Mouse (Mus musculus): Measurements from ENCODE around the gene Utp6.
"Not testable (repeated sequence)": the region's sequence is repeated elsewhere in the genome, so short reads cannot be mapped to it uniquely, and the experiment has no call there.

Gene Utp6

DNA sequence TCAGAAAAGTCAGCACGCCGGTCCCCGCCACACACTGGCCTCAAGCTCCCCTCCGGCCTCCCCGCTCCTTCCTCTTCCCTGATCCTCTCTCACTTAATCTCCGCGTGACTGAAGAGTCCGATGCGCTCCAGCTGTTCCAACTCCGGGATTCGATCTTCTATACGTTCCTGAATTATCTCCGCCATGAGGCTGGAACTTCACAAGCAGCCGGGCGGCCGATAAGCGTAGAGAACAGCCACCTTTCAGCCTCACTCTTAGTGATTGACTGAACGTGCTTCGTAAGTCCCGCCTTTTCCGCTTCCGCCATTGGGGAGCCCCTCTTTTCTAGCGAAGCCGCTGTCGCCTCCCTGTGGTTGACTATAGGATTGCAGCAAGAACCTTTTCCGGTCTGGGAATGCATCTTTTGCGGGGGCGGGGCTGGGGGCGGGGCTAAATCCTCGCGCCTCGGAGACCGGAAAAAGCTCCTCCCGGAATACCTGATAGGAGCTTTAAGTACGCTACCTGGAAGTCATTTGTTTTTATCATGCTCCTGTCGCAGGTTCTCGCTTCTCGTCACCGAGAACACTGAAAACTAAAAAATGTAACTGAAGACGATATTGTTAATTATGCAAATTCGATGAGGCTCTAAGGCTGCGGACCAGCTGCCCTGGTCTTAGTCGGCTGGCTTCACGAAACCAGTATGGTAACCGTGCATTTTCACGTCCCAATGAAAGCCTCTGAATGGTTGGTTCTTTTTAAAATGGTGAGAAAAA is at the start of gene Utp6:
Gene Utp6, minus strand, starts transcription at position 266 of the 752 bp plus-strand sequence.
- peak; percentile 98 to 100 for DNase-seq

DNA sequence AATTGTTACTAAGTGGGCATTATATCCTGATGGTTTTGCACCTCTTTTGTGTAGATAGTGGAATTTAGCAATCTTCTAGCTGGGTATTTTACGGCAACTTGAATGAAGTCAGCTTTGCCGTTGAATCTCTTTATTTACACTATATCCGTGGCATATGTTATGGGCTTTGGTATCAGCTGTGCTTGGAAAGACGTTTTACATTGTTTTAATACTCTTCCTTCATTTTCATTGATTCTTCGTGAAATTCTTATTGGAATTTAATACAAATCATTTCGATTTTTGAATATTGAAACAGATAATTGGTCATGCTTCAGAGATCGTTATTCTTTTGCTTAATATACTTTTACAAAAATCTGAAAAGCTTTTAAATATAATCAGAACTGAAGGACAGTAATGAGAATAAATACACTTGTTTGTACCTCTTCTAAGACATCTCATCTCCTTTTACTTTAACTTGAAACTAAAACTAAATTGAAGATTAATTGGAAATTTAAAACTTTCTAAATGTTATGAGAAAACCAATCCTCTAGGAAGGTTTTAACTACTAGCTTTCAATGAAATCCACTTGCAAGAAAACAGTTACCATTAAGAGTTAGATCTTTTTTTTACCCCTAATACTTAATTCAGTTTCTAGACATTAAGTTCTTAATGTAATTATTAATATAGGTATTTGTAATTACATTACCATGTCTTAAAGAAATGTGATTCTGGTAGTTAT is 32.2 kb upstream of the Utp6 start:
- no peak for DNase-seq

DNA sequence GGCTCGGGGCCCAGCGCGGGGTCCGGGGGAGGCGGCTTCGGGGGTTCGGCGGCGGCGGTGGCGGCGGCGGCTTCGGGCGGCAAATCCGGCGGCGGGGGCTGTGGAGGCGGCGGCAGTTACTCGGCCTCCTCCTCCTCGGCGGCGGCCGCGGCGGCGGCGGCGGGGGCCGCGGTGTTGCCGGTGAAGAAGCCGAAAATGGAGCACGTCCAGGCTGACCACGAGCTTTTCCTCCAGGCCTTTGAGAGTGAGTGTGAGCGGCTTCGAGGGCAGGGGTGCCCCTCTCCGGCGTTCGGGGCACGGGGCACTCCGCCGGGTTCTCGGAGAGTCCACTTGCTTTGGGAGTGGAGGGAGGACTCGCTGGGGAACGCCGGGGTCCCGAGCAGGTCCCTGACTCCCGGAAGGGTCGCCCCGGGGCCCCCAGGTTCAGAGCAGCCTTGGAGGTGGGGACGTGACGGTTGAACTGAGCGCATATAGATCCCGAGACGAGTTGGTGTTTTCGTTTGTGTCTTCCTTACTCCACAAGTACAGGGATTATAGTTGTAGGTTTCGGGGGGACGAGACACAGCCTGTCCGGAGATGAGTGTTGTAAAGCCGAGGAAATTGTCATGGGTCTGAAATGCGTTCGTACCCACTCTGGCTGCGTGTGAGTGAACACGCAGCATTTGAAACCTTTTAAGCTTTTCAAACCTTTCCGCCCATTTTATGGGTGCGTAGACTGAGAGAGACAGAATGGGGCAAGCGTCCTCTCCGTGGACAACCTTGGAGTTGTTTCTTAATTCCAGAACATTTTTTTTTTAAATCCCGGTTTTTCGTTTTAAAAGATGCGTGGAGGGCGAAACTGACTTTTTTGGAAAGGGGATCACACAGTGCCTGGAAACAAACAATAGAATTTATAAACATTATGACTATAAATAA is 31.4 kb upstream of the Utp6 start:
- DNase-seq: peak; percentile 1 to 16

DNA sequence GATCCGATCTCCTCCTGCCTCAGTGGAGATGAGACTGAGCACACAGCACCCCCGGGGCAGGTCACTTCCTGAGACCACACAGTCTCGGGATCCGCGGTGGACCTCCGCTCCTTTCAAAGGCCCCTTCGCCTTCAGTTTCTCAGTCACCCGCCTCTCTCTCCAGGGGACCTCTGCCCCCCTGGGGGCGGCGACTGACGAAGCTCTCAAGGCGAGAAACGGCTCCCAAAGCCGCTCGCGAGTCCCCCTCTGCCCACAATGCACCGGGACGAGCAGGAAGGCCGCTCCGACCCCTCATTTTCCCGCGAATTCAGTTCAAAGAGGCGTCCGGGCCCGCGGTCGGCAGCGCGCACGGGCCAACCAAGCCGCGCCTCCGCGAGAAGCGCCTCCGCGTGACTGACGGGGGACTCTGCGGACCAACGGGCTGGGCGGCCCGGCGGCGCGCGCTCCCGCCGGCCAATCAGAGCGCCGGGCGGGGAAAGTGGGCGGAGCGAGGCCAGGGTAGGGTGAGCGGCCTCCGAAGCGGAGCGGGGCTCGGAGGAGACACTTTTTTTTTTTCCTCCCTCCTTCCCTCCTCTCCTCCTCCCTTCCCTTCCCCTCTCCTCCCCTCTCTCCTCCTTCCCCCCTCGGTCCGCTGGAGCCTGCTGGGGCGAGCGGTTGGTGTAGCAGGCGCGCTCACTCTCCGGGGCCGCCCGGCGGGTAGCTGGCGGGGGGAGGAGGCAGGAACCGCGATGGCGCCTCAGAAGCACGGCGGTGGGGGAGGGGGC is 30.6 kb upstream of the Utp6 start, which contains the start of gene Suz12:
Gene Suz12, plus strand, starts transcription at position 515 of the 764 bp plus-strand sequence.
- peak; percentile 95 to 97 for DNase-seq

DNA sequence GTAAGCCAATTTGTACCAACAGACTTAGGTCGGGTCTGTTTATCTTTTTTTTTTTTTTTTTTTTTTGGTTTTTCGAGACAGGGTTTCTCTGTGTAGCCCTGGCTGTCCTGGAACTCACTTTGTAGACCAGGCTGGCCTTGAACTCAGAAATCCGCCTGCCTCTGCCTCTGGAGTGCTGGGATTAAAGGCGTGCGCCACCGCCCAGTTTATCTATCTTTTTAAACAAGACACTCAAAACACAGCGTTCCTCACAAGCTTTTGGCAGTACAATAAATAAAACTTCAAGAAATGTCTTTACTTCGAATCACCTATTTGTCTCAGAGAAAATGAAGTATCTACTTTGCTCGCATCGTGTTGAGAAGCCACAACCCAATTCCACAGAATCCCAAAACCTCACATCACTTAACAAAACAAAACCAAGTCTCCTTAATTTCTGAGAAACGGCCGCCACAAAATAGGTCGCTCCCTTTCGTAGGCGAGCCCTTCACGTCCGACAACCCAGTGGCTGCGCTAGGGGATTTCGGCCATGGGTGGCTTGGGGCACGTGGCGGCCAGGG is 29.9 kb upstream of the Utp6 start:
- DNase-seq: peak in 1 of 2 experiments; percentile 46

DNA sequence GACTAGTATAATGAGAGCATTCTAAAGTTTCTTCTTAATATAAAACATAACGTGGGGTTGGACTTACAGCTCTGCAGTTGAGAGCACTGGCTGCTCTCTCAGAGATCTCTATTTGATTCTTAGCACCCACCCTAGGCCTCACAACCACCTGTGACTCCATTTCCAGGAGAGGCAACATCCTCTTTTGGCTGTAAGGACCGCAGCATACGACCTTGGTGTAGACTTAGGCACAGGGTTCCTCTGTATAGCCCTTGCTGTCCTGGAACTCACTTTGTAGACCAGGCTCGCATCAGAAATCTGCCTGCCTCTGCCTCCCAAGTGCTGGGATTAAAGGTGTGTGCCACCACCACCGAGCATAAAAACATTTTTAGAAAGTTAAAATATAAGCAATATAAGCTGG is 29.4 kb upstream of the Utp6 start:
- no peak for DNase-seq

DNA sequence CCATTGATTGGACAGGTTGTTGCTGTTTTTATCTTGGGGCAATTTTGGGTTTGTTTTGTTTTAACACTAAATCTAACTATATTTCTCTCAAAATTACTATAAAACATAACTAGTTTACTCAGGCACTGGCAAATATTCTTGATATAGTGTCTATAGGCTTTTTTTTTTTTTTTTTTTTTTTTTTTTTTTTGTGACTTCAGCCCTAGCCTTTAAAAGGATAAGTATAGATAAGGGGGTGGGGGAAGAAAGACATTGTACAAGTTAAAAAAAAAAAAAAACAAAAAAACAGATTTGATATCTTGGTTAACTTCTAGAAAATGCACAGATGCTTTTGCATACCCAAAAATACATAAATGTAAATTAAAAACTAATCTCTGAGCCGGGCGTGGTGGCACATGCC is 27.9 kb upstream of the Utp6 start:
- DNase-seq: no peak

DNA sequence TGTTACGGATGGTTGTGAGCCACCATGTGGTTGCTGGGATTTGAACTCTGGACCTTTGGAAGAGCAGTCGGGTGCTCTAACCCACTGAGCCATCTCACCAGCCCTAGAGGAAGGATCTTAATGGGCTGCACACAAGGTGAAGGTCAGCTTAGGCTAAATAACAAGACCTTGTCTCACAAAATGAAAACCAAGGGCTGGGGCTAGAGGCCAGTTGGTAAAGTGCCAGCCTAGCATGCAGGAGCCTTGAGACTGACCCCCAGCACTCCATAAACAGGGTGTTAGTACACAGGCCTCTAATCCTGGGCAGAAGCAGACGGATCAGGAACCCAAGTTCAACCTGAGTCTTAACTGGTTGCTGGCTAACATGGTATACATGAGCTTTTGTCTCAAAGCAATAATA is 25.7 kb upstream of the Utp6 start:
- DNase-seq: no peak

DNA sequence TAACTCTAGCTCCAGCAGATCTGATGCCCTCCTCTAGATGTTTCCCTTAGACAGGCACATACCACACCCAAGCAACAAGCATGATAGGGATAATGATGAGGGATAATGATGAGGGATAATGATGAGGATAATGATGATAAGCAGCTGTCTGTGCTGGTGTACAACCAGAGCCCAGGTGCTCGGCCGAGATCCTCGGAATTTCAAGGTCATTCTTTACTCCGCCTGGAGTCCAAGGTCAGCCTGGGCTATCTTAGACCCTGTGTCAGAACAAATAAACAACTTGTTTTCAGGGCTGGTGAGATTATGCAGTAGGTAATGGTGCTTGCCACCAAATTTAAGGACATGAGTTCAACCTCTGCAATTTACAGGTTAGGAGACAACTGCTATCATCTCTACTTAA is 24.7 kb upstream of the Utp6 start:
- no peak for DNase-seq

DNA sequence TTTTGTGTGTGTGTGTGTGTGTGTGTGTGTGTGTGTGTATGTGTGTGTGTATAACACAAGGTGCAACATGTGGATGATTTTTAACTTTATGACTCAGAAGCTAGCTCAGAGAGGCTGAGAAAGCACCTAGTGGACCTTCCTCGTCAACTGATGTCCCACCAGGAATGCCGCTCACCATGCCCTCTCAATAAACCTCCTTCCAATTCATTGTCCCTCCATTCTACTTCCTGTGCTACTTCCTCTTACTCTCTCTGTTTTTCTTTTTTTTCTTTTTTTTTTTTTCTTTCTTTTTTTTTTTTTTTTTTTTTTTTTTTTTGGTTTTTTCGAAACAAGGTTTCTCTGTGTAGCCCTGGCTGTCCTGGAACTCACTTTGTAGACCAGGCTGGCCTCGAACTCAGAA is 15.6 kb upstream of the Utp6 start:
- DNase-seq: not testable (repeated sequence)

DNA sequence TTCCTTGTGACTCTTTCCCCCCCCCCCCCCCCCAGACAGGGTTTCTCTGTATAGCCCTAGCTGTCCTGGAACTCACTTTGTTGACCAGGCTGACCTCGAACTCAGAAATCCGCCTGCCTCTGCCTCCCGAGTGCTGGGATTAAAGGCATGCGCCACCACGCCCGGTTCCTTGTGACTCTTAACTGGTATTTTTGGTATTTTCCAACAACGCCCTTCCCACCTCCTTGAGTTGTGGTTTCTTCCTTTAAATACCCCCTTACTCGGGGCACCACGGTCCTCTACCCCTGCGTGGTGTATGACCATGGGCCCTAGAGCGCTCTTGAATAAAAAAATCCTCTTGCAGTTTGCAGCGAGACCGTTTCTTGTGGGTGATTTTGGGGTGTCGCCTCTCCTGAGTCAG is 14.9 kb upstream of the Utp6 start:
- DNase-seq: not testable (repeated sequence)

DNA sequence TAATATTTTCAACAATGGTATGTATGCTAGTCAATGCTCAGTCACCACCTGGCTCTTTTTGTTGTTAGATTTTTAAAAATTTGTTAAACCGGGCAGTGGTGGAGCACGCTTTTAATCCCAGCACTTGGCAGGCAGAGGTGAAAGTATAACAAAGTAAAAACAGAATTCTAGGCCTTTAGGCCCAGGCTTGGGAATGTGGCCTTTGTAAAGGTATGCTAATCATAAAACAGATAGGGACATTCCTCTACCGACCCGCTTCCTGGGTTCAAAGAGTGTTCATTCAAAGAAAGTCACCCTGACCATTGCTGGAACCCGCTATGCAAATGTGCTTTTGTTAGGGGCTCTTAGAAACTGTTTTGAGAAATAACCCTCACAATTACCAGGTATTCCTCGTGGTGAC is 14.5 kb upstream of the Utp6 start:
- DNase-seq: not testable (repeated sequence)

DNA sequence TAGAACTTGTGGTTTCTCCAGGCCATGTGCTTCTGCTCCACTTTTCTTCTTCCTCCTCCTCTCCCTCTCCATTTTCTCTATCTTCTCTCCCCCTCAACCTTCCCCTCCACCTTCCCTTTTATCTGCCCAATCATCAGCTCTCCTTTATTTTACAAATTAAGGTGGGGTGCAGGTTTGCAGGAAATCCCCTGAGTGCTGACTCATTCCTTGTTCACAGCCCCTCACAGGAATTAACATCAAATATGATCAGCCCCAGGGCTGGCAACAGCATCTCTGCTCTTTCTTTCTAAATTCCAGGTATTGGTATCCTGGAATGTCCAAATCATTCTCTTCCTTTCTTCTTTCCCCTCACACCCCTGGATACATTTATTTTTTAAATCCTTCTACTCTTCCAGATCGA is 14.0 kb upstream of the Utp6 start:
- no peak for DNase-seq

DNA sequence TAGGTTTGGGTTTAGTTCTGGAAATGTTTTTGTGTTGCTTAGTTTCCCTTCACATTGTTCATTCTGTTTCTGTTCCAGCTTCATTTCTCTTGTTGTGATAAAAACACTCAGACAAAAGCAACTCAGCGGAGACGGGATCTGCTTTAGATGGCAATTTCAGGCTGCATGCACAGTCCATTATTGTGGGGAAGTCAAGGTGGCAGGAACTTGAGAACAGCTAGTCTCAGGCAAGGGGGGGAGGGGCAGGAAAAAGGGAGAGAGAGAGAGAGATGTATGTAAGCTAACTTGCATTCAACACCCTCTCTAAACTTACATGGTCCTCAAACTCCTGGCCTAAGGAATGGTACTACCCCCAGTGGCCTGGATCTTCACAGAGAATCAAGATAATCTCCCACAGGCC is 13.2 kb upstream of the Utp6 start:
- no peak for DNase-seq

DNA sequence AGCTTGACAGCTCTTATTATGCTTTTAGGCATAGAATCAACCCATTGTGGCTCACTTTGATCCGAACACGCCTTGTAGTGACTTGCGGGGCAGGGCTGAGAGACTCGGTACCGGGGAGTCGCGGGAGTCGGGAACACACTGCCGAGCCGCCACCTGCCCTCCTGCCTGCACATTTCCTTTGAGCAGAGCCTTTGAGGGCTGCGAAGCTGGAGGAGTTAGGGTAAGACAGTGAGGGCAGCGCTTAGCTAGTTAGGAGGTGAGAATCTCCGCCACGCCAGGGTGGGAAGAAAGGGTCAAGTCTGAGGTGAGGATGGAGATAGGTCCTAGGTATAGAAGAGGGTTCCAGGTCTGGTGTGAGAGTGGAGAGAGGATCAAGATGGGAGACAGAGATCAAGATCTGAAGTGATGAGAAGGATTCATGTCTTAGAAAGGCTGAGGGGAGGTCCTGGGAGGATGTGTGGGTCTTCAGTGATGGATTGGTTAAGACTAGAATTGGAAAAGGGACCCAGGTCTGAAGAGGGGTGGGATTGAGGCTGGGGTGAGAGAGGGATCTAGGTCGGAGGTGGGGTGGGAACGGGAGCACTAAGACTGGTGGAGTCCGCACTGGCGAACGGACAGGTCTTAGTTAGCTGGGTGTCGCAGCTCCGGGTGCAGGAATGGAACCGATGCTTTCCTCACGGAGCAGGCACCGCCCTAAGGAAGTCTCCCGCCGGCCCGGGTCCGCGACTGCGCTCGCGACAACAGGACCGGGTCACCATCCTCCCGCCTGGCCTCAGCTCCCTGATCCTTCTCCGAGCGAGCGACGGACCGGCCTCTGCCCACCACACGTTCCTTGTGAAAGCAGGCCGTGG is 11.7 kb upstream of the Utp6 start:
- DNase-seq: peak in 1 of 2 experiments; percentile 42

DNA sequence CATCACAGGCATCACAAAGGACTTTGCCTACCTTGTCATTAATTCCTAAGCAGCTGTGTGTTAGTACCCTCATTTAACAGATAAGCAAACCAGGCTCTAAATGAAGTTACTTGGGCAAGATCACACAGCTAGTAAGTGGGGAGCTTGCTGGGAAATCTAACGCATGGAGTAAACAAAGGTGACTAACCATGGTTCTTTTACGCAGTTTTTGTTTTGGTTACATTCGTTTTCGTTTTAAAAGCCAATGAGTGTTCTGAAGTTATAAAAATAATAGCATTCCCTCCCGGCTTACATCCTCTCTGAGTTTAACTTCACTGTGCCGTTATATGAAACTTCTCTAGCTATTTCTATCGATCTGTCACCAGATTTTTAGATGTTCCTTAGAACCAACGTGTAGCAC is 10.9 kb upstream of the Utp6 start:
- DNase-seq: no peak

DNA sequence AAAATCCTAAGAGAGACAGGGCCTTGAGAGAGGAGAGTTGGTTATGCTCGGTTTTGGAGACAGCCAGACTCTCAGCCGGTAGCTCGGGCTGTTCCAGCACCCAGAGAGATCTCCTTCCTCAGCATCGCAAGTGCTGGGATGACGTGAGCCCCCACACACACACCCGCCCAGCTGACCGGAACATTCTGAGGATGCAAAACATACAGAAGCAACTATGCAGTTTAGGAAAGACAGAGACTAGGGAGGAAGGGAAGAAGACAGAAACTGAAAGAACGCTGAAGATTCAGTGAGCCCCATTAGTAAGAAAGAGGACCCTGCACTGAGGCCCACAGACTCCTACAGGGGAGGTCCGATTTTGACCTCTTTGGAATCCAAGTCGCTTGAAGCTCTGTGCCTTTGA is 5.6 kb upstream of the Utp6 start:
- no peak for DNase-seq

DNA sequence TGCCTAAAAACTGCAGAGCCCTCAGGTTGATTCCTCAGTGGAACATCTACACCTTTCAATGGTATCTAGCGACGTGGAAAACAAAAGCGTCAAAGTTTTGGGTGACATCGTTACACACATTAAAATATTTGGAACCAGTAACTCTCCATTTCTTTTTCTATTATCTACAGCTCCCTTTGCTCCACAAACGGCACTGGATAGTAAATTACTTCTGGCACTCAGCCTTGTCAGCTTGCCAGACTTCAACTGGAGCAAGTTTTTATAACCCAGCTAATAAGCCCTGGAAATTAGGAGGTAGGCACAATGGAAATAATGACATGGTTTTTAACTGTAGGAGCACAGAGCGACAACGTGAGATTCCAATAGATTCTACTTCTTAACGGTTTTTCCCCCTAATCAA is 3.7 kb upstream of the Utp6 start:
- peak; percentile 52 to 71 for DNase-seq

DNA sequence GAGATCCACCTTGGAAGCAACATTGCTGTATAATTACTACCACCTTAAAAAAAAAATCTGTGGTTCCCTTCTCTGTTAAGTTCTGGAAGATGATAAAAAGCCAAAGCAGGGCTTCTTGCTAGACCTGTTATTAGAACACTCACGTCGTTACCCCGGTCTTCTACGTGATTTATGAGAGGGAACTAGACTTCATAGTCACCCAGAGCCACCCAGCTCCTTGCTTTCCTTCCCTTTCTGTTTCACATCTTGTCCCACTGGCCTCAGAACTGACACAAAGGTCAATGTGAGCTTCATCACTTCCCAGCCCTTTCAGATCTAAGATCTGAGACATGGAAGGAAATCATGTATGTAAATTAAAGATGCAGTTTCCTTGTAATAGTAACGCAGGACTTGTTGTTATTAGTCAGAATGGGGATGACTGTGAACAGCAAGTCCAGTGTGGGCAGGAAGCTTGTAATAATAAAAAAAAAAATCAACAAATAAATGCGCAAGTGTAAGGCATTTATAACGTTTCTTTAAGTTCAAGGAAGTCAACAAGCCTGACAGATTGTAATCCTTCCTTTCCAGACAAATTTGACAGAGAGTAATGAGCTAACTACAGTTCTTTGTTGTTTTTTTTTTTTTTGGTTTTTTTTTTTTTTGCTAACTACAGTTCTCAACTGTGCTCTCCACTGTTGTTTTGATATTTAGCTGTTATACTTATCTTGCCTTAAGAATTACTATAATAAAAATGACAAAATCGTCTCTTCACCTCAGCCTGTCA is 1.2 kb upstream of the Utp6 start:
- DNase-seq: no peak

DNA sequence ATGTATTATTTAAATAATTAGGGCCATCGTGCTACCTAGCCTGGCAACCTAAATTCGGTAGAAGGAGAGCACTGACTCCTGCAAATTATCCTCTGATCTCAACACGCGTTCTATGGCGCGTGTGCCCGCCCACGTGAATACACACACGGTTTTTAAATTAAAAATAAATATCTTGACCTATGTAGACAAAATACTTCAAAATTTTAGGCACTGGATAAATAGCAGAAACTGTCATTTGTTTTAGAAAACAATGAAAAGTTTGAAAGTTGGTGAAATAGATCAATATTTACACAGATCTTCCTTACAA is 640 bp upstream of the Utp6 start:
- no peak for DNase-seq

Data from kidney, postnatal 36 days (tissue).